7 mouse cellular contexts compared by ENCODE assay signal in the genomic region with DNA sequence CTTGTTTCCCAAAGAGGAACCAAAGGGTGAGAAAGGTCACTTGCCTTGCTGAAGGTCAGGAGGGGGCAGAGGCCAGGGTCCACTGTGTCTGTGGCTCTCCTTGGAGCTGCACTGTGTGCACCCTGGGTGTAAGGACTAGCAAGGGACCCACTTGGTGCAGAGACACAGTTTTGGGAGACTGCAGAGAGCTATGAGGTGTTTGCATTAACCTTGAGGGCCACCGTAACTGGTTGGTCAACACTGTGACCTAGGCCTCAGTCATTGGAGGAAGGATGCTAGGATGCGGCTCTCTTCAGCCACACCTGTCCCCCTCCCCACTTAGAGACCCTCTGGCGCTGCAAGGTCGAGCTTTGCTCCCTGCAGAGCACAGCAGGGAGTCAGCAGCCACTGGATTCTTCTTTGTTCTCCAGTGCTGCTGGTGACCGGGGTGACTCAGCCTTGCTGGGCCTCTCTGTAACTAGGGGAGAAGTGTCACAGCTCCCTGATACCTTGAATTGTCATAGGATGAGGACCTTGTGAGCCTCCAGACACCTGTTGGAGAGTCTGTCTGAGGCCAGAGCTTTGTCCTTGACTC. TPM values are rescaled to one million over a fixed set of nuclear protein-coding genes. Genes with fewer than 3 reads are reported as not detected.
DNase-seq lines count a peak whose midpoint lies in the region; ATAC-seq and TF ChIP-seq lines count a peak whose summit lies in the region.

No protein-coding gene starts in this region.

- H3K27ac ChIP-seq in lung, embryonic 16.5 days (ENCODE audit: low read length): no peak overlapping the region
- no peak overlapping the region for H3K27ac ChIP-seq in forebrain, embryonic 14.5 days (ENCODE audit: low read depth, low read length)
- H3K27ac ChIP-seq in limb, embryonic 10.5 days: 0 out of 2 replicates have a peak overlapping the region, but pooled peaks have one; percentile 19
- H3K27ac ChIP-seq in small intestine, adult 2 months (ENCODE audit: insufficient read depth, low read depth, low read length): no peak overlapping the region

- no peaks in the 10 kb centered on the region for H3K9me3 ChIP-seq in lung, embryonic 16.5 days (ENCODE audit: control insufficient read depth, low read length)
- H3K9me3 ChIP-seq in forebrain, embryonic 14.5 days (replicated peaks; ENCODE audit: control insufficient read depth, low read length): no peaks in the 10 kb centered on the region
- no peaks in the 10 kb centered on the region for H3K9me3 ChIP-seq in limb, embryonic 10.5 days (replicated peaks)

- H3K4me3 ChIP-seq in lung, embryonic 16.5 days (ENCODE audit: low read length): peak overlapping the region; percentile 74
- H3K4me3 ChIP-seq in forebrain, embryonic 14.5 days (ENCODE audit: low read depth, low read length): peak overlapping the region; percentile 66
- no peak overlapping the region for H3K4me3 ChIP-seq in limb, embryonic 10.5 days
- H3K4me3 ChIP-seq in small intestine, adult 2 months (ENCODE audit: low read depth, low read length): peak overlapping the region; percentile 27

- H3K4me2 ChIP-seq in lung, embryonic 16.5 days (ENCODE audit: low read depth, low read length): peak overlapping the region; percentile 89
- H3K4me2 ChIP-seq in forebrain, embryonic 14.5 days (ENCODE audit: low read length): peak overlapping the region; percentile 88

- peaks cover 45% of the 10 kb centered on the region for H3K4me1 ChIP-seq in lung, embryonic 16.5 days (replicated peaks; ENCODE audit: control insufficient read depth, insufficient read depth, low read length)
- peaks cover 27% of the 10 kb centered on the region for H3K4me1 ChIP-seq in forebrain, embryonic 14.5 days (ENCODE audit: control insufficient read depth, insufficient read depth, low read length)
- H3K4me1 ChIP-seq in limb, embryonic 10.5 days: peaks cover 76% of the 10 kb centered on the region
- peaks cover 44% of the 10 kb centered on the region for H3K4me1 ChIP-seq in small intestine, adult 2 months (ENCODE audit: control insufficient read depth, insufficient read depth, insufficient read length, low read length)

- H3K9ac ChIP-seq in lung, embryonic 16.5 days (ENCODE audit: low read length): peak overlapping the region; percentile 29; the same call in 1 of the 2 replicates
- peak overlapping the region; percentile 40; the same call in 1 of the 2 replicates for H3K9ac ChIP-seq in forebrain, embryonic 14.5 days (ENCODE audit: low read length)

- H3K27me3 ChIP-seq in lung, embryonic 16.5 days (ENCODE audit: control insufficient read depth, insufficient read depth, low read depth, low read length): no peaks in the 10 kb centered on the region
- H3K27me3 ChIP-seq in forebrain, embryonic 14.5 days (replicated peaks; ENCODE audit: control insufficient read depth, insufficient read depth, low read length): no peaks in the 10 kb centered on the region
- no peaks in the 10 kb centered on the region for H3K27me3 ChIP-seq in limb, embryonic 10.5 days (ENCODE audit: low read depth, poor library complexity, severe bottlenecking)
- no peaks in the 10 kb centered on the region for H3K27me3 ChIP-seq in small intestine, adult 2 months (ENCODE audit: control insufficient read depth, insufficient read depth, low read length)

- TF ChIP-seq CTCF in small intestine, adult 2 months (IDR thresholded peaks at IDR 0.05; ENCODE audit: extremely low read depth, insufficient read length, insufficient replicate concordance, low read depth, low read length): no peak

- no peak for ATAC-seq in lung, embryonic 16.5 days (ENCODE audit: low read depth)
- no peak for ATAC-seq in forebrain, embryonic 14.5 days

- no peak for TF ChIP-seq POLR2A in small intestine, adult 2 months (IDR thresholded peaks at IDR 0.05; ENCODE audit: low read depth, low read length)

- DNase-seq in lung, postnatal 36 days: no peak
- DNase-seq in forebrain, embryonic 14.5 days (ENCODE audit: low spot score): no peak
- no peak for DNase-seq in limb, embryonic 10.5 days (ENCODE audit: low spot score)
- DNase-seq in gastrocnemius, adult 18-20 months (ENCODE audit: low spot score): no peak
- no peak for DNase-seq in spleen, adult 12 weeks (ENCODE audit: low spot score)

- H3K36me3 ChIP-seq in lung, embryonic 16.5 days (ENCODE audit: control insufficient read depth, insufficient read depth, low read length): no peaks in the 10 kb centered on the region
- H3K36me3 ChIP-seq in forebrain, embryonic 14.5 days (ENCODE audit: control insufficient read depth, insufficient read depth, low read length): no peaks in the 10 kb centered on the region
- no peaks in the 10 kb centered on the region for H3K36me3 ChIP-seq in limb, embryonic 10.5 days
- H3K36me3 ChIP-seq in small intestine, adult 2 months (ENCODE audit: control insufficient read depth, insufficient read depth, low read length): no peaks in the 10 kb centered on the region

- WGBS in lung, embryonic 16.5 days: 58% methylated on average over 5 of the region's 5 CpGs
- WGBS in forebrain, embryonic 14.5 days: 43% methylated on average over 5 of the region's 5 CpGs
- WGBS in limb, embryonic 10.5 days: 57% methylated on average over 5 of the region's 5 CpGs
- WGBS in small intestine, adult 2 months: 46% methylated on average over 5 of the region's 5 CpGs

RNA-seq across cellular contexts. Expression of a gene that starts 2.0 kb away (rescaled TPM):
- 20.6 and 20.9 TPM in 2 replicates for polyA plus RNA-seq in lung, embryonic 16.5 days (2015; fragmentation: Nextera tagmentation; extraction: Ambion mirVana)
- polyA plus RNA-seq in forebrain, embryonic 14.5 days (2014; fragmentation: Nextera tagmentation; extraction: Ambion mirVana): 6.0 and 6.5 TPM in 2 replicates
- polyA plus RNA-seq in limb, embryonic 10.5 days (2016; fragmentation: Nextera tagmentation; extraction: Ambion mirVana): 8.8 and 10.0 TPM in 2 replicates
- 34.3 and 66.7 TPM in 2 replicates for polyA plus RNA-seq in small intestine, adult 2 months (2012; rRNA removed)
- total RNA-seq in gastrocnemius, adult 18-20 months (2021): 10 to 100 TPM; 13.8 to 15.4 TPM

RNA-seq across cellular contexts. Expression of a gene that starts 53.7 kb away (rescaled TPM):
- 818 and 826 TPM in 2 replicates for polyA plus RNA-seq in lung, embryonic 16.5 days (2015; fragmentation: Nextera tagmentation; extraction: Ambion mirVana)
- 577 and 687 TPM in 2 replicates for polyA plus RNA-seq in forebrain, embryonic 14.5 days (2014; fragmentation: Nextera tagmentation; extraction: Ambion mirVana)
- polyA plus RNA-seq in limb, embryonic 10.5 days (2016; fragmentation: Nextera tagmentation; extraction: Ambion mirVana): 745 and 824 TPM in 2 replicates
- 139 and 203 TPM in 2 replicates for polyA plus RNA-seq in small intestine, adult 2 months (2012; rRNA removed)
- 100 to 1,000 TPM; 232 to 276 TPM for total RNA-seq in gastrocnemius, adult 18-20 months (2021)
